Mouse (Mus musculus): ENCODE data around the gene Ccdc28b.

DNA sequence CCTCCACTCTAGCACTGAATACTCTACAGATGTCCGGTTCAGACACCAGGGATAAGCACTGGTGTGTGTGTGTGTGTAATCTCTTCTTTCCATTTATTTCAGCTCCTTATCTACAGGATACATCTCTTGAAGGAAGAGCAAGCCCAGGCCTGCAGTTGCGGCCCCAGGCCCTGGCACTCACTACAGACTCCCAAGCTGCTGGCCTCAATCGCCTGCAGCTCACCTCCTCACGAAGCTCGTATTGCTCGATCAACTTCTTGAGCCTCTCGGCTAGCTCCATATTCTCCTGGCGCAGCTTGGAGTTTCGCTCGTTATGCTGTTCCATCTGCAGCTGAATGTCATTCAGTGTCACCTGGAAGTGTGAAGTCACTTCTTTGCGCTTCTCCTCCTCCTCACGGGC lies 8.1 kb upstream of the Ccdc28b start:
- no peak for TF ChIP-seq CTCF (IDR thresholded peaks at IDR 0.05; ENCODE audit: insufficient read depth, low read length)
- TF ChIP-seq POLR2A (IDR thresholded peaks at IDR 0.05; ENCODE audit: borderline replicate concordance, extremely low read depth, low read depth, low read length): no peak

Measured in lung, adult 2 months (tissue).